Mouse (Mus musculus): ENCODE results near the gene Cars2. TPM values are rescaled to one million over a fixed set of nuclear protein-coding genes. Genes with fewer than 3 reads are reported as not detected.

Gene Cars2
- total and polyA plus RNA-seq, 3 experiments, result 62.8 to 63.8 TPM; not detected in 1

- Histone ChIP-seq H3K9me3 (replicated peaks; ENCODE audit: insufficient read depth, low read length) (no peaks in the 10 kb centered on the region), H3K9ac (ENCODE audit: control insufficient read depth, low read depth, low read length, poor library complexity, severe bottlenecking) (no peak overlapping the region), H3K4me3 (ENCODE audit: control insufficient read depth in 1 of 2, insufficient read depth in 1 of 2, low read depth in 2 of 2, low read length in 2 of 2) (no peak overlapping the region), H3K36me3 (ENCODE audit: control insufficient read depth in 1 of 2, insufficient read depth in 2 of 2, low read length in 2 of 2) (peaks cover 0 to 2% of the 10 kb centered on the region in 2 experiments; a peak in 1 of 4 replicates), H3K27me3 (ENCODE audit: control insufficient read depth in 1 of 2, insufficient read depth in 2 of 2, low read length in 2 of 2) (no peaks in the 10 kb centered on the region), H3K27ac (ENCODE audit: control insufficient read depth, low read depth, low read length) (no peak overlapping the region), H3K4me1 (ENCODE audit: control insufficient read depth in 1 of 2, insufficient read depth in 2 of 2, low read length in 2 of 2) (peaks cover 0 to 4% of the 10 kb centered on the region in 2 experiments; a peak in 1 of 4 replicates), H3K79me2 (ENCODE audit: control insufficient read depth, insufficient read depth, low read length, poor library complexity) (peaks cover 6% of the 10 kb centered on the region)
- no peak for DNase-seq (ENCODE audit: low read depth, low spot score)
- TF ChIP-seq JUND (IDR thresholded peaks at IDR 0.05; ENCODE audit: low read depth, low read length), result no peak
These were observed 74.0 kb downstream of the Cars2 start for GRCm38 (mm10) chr8:11476338-11477177.

- no peaks in the 10 kb centered on the region for H3K9me3 ChIP-seq (replicated peaks; ENCODE audit: insufficient read depth, low read length)
- H3K79me2 ChIP-seq (ENCODE audit: control insufficient read depth, insufficient read depth, low read length, poor library complexity), result peaks cover 6% of the 10 kb centered on the region
- TF ChIP-seq HCFC1 (IDR thresholded peaks at IDR 0.05; ENCODE audit: low read depth, low read length) (no peak), MYB (IDR thresholded peaks at IDR 0.05; ENCODE audit: low read depth, low read length) (no peak), MAZ (IDR thresholded peaks at IDR 0.05; ENCODE audit: low read depth, low read length) (no peak), CHD2 (IDR thresholded peaks at IDR 0.05; ENCODE audit: low read length) (no peak), NELFE (IDR thresholded peaks at IDR 0.05; ENCODE audit: low read depth, low read length) (no peak), POLR2A (IDR thresholded peaks at IDR 0.05; ENCODE audit: control insufficient read depth in 1 of 2, insufficient read depth in 1 of 2, low read depth in 1 of 2, low read length in 2 of 2, poor library complexity in 1 of 2) (no peak), USF2 (IDR thresholded peaks at IDR 0.05; ENCODE audit: borderline replicate concordance in 1 of 2, insufficient read depth in 1 of 2, low read depth in 1 of 2, low read length in 2 of 2) (no peak), UBTF (IDR thresholded peaks at IDR 0.05; ENCODE audit: borderline replicate concordance, insufficient read depth, low read depth, low read length) (no peak), TBP (IDR thresholded peaks at IDR 0.05; ENCODE audit: low read depth, low read length) (no peak), ELF1 (IDR thresholded peaks at IDR 0.05; ENCODE audit: low read depth, low read length) (no peak), CHD1 (IDR thresholded peaks at IDR 0.05; ENCODE audit: low read depth, low read length) (no peak), NRF1 (IDR thresholded peaks at IDR 0.05; ENCODE audit: insufficient read depth, low read depth, low read length, poor library complexity, severe bottlenecking) (no peak), POLR2AphosphoS5 (IDR thresholded peaks at IDR 0.05; ENCODE audit: borderline replicate concordance, low read depth, low read length) (no peak), SMC3 (IDR thresholded peaks at IDR 0.05; ENCODE audit: low read depth, low read length) (no peak)
- H3K36me3 ChIP-seq (ENCODE audit: control insufficient read depth in 1 of 2, insufficient read depth in 2 of 2, low read length in 2 of 2), result peaks cover 0 to 2% of the 10 kb centered on the region in 2 experiments; a peak in 1 of 4 replicates
- DNase-seq (ENCODE audit: low read depth, low spot score), result no peak
- peaks cover 0 to 4% of the 10 kb centered on the region in 2 experiments; a peak in 1 of 4 replicates for H3K4me1 ChIP-seq (ENCODE audit: control insufficient read depth in 1 of 2, insufficient read depth in 2 of 2, low read length in 2 of 2)
- H3K27me3 ChIP-seq (ENCODE audit: control insufficient read depth in 1 of 2, insufficient read depth in 2 of 2, low read length in 2 of 2), result no peaks in the 10 kb centered on the region
- no peak overlapping the region for H3K4me3 ChIP-seq (ENCODE audit: control insufficient read depth in 1 of 2, insufficient read depth in 1 of 2, low read depth in 2 of 2, low read length in 2 of 2)
- no peak overlapping the region for H3K9ac ChIP-seq (ENCODE audit: control insufficient read depth, low read depth, low read length, poor library complexity, severe bottlenecking)
- no peak overlapping the region for H3K27ac ChIP-seq (ENCODE audit: control insufficient read depth, low read depth, low read length)
These were observed 74.7 kb downstream of the Cars2 start for GRCm38 (mm10) chr8:11475876-11476275.

All from MEL (cell line).